Mouse (Mus musculus) kidney, adult 8-10 months (tissue): ENCODE results near the gene Dcaf4.

Source experiments
- DNase-seq, 2 experiments: peaks; one replicate each; pipeline ENCODE4 v3.0.0; 2022

Dcaf4 gene

DNA sequence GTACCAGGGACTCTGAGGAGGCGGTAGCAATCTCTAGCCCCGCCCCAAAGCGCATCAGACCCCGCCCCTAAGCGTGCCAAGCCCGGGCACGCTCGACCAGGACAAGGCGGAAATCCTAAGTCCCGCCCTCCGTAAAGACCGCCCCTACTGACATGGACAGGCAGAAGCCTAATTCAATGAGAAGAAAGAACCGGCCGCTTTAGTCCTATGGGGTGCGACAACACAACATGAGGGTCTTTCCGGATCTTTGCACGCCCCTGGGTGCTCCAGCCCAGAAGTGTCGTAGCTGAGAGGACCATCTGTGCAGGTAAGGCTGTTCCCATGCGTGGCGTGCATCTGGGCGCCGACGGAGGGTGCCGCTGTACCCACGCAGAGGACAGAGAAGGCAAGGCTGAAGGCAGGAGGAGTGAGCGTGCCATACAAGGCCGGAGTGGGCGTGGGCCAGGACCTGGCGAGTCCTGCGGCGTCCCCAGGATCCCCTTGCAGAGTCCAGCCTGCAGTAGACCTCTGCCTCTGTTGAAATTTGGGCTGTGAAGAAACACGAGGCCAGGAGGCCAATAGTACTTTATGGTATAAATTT, at the start of gene Dcaf4:
Dcaf4 (plus strand) TSS at position 156 of the 580 bp plus-strand sequence.
- peak; percentile 97 to 99 for DNase-seq

DNA sequence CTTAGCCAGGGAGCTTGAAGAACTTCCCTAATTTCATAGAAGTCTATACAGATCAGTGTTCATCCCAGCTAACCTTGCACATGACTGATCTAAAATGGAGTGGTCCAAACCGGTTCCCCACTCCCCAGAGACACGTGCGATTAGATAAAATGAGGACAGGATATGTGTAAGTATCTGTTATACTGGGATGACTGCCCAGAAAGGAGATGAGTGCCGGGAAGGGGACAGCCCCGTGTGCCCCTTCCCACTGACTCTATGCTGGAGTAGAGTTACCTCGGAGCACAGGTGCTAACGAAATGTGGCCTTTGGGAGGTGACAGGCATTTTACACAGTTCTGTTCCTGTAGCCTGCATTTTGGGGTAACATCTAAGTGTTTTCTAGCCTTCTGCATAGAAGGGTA, 48.5 kb upstream of the Dcaf4 start:
- no peak for DNase-seq

DNA sequence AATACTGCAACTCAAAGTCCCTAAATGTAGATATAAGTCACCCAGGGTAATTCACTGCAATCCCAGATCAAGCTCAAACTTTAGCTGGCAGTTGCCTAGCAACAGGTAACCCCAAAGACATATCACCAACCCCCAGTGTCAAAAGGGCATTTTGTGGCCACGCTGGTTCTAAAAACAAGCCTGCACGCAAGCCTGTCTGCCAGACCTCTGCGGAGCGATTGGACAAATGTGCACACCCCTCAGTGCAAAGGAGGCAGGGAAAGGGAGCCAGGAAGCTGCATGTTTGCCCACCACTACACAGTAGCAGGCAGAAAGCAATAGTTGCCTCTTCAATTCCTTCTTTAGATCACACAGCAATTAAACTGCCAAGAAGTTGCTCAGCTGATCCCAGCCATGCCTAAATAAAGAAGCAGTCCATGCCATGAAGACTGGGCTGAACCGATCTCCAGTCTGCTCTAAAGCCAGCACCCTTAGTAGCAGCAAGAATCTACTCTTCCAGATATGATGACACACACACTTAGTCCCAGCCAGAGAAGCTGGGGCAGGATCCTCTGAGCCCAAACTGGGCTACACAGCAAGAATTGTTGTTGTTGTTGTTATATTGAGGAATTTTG, 46.2 kb upstream of the Dcaf4 start:
- no peak for DNase-seq

DNA sequence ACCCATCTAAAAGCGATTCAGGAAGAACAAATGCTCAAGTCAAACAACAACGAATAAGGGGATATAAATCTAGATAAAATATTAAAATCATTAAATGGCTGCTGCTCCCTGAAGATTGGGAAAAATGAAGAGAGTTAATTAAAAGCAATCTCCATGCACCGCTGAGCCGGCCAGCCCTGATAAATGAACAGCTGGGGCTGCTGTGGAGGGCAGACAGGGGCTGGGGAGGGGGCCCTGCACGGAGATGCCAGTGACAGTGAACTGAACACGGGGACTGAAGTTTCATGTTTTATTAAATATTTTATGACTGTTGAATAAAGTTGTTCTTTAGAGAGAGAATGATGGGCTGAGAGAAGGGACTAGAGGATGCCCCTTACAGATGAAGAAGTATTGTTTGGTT, 44.8 kb upstream of the Dcaf4 start:
- DNase-seq = no peak

DNA sequence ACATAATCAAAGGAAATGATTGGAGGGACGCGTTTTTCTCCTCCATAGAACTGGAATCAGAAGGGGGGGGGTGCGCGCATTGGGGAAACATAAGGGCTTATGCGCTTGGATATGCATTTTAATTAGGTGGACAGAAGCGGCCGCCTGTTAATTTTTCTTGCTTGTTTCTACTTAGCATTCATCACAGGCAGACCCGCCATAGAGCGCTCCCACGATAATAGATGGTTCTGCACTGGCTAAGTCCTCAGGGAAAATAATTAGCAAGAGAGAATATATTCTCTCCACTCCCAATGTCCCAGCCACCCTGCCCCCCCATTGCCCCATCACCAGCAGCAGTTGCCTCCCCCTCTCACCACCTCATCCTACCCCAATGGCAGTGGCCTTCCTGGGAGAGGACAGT, 44.0 kb upstream of the Dcaf4 start:
- DNase-seq = no peak

DNA sequence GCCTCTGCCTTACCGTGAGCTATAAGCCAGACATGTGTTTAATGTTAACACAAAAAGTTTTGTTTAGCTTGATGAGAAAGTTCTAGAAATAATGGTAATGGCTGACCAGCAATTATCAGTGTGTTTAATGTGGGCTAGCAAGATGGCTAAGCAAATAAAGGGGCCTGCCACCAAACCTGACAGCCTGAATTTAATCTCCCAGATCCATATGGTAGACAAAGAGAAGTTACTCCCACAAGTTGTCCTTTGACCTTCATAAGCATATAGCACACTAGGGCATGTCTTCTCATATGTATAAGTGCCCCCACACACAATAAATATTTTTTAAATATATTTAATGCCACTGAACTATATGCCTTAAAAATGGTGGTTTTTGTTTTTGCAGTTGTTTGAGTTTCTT, 41.1 kb upstream of the Dcaf4 start:
- DNase-seq = no peak

DNA sequence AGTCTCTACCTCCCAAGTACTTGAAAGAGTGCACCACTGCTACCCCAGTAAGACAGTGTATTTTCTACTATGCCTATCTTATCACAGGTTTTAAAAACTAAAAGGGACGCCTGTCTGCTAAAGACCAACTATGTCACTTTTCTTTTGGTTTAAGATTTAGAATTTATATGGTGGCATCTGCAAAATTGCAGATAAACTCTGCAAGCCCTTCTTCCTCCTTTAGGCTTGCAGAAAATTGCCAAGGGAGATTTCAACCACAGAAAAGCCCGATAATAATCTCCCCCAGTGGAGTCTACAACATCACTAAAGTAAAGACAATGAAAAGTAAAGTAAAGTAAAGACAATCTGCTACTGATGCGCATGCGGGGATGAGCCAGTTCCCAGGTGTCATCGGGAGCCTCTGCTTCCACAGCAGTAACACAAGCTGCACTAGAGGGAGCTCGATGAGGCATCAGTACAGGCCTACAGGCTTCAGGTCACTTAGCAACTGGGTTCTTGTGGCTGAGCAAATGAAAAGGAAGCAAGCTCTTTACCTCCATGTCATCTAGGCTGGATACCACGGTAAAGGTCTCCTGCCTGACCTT, 40.4 kb upstream of the Dcaf4 start:
- no peak for DNase-seq

DNA sequence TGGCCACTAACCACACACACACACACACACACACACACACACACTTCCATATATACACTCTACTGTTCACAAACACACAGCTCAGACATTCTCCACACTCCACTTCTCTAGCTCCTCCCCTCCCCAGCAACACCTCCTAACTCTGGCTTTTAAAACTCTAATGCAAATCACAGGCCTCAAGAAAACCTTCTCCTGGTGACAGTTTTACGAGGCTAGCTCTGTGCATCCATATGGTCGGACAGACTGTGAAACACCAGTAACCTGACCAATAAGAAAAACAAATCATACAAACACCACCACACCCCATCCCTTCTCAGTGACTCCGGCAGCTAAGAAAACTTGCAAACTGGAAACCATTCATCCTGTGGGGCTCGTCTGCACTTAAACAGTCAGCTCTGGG, 38.8 kb upstream of the Dcaf4 start:
- no peak for DNase-seq

DNA sequence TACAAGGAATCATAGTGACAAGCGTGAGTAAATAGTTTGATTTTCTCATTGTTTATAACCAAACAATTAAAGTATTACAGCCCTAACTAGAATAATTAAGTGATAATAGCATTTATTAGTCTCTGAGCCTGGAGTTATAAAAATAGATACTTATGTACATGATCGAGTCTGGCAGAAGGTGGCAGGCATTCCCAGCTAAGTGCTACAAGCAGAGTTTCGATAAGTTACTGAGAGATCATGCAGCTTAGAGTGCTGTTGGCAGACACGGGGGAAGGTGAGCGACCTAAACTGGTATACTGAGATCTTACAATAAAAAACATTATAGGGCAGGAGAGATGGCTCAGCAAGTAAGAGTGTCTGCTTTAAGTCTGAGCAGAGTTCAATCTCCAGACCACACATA, 36.6 kb upstream of the Dcaf4 start:
- DNase-seq = no peak

DNA sequence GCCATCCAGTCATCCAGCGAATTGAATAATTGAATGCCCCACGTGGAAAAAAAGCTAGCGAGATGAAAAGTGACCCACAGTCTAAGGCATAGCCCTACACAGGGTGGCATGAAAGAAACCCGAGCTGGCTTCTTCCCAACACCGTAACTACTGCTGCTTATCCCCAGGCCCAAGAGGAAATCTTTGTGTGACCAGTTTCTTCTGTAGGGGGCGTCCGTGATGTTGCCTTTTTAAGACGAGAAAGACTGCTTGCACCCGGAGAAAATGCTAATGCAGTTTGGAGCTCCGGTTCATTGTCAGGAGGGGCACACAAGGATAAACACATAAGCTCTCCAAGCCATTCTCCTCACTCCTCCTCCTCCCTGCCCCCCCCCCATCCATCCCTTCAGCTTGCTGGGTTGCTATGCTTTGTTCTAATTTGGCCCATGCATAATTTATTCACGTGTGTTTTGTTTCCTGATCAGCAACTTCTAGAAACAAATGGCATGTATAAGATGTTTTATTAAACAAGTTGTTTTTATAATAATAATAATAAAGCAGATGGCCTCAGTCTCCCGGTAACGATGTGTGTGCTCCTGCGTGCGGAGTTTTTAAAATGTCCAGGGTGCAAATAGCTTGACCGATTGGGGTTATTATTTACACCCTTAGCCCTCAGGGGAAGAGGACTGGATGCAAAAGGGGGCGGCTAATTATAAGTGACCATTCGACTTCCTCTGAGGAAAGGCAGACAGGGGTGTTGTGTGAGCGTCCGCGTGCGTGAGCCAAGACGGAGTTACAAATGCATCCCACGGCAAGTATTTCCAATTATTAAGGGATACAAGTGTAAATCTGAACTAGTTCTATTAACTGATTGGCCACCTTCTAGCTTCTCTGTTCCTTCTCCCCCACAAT, 35.2 kb upstream of the Dcaf4 start:
- no peak for DNase-seq

DNA sequence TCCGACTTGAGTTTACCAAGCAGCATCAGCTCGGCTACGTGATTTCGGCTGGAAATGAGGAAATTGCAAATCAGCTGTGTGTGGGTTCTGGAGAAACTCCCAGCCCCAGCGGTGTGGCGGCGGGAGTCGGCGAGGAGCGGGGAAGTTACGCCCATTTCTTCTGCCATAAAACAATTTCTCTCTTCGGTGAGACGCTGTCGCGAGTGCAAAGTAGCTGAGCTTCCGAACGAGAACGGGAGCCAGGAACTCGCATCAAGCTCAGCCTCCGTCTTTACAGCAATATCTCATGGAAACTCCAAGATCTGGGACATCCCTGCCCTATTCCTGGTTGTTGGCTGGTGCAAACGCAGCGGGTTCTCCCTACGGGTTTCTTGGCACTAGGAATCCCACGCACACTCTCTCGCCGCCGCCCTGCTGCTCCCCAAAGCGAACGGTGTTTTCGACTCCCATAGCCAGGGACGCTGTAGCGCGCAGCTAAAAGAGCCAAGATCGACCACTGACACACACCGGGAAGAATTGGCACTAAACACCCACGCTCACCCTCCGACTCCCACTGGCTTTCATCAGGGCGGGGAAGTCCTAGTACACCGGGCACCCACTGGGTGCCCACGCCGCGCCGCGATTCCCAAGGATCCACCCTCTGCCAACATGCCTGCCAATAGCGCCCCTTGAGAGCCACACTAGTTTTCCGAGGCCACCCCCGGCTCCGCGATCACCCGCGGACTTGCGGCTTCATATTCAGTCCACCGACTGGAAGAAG, 34.2 kb upstream of the Dcaf4 start:
- no peak for DNase-seq

DNA sequence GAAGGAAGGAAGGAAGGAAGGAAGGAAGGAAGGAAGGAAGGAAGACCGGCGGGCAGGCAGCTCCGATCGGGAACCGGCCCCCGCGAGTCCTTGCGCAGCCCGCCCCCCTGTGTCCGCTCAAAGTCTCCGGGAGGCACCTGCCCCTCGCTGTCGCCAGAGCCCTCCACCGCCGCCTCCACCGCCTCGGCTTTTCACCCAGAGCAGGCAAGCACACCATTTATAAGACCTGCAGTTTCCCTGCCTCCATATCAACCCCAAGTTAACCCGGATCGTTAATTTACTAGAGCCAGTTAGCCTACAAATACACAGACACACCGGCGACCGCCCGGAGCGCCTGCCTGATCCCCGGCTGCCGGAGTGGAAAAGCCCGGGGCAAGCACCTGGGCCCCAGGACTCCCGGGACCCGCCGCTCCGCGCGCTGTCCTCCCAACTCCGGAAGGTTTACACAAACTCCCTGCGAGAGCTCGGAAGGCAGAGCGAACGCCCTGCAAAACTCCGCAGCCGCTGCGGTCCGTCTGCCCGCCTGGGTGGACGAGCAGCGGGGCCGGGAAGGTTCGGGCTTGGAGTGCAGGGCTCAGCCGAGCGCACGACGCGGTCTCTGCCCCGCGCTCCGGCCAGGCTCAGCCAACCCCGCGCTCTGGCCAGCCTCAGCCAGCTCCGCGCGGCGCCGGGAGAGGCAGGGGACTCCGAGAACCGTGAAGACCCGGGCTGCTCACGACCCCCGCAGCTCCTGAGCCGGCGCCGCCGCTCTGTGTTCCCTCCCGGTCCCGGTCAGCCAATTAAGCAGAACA, 33.4 kb upstream of the Dcaf4 start:
- DNase-seq = peak; percentile 26 to 44

DNA sequence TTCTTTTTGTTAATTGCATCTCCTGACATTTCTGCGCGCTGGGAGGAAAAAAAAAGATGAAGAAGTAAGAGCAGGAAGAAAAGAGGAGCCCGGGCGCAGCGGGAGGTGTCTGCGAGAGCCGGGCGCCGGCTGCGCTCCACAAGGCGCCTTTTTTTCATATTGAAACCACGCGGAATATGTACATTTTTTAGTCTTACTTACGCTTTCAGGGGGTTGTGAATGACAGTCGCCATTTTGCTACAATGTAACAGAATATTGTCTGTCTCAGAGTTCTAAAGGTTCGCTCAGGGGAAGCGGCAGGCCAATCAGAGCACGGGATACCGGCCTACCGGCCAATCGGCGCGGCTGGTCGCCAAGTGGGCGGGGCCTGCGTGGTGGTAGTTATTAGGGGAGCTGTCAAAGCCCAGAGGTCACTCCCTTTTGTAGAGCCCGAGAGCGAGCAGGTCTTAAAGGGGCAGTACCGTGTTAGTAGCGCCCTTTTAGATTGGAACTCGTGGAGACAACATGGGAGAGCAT, 32.7 kb upstream of the Dcaf4 start, which contains the start of gene Dpf3:
Dpf3 (minus strand) TSS at position 241 of the 516 bp plus-strand sequence.
- DNase-seq = peak; percentile 99 to 100

DNA sequence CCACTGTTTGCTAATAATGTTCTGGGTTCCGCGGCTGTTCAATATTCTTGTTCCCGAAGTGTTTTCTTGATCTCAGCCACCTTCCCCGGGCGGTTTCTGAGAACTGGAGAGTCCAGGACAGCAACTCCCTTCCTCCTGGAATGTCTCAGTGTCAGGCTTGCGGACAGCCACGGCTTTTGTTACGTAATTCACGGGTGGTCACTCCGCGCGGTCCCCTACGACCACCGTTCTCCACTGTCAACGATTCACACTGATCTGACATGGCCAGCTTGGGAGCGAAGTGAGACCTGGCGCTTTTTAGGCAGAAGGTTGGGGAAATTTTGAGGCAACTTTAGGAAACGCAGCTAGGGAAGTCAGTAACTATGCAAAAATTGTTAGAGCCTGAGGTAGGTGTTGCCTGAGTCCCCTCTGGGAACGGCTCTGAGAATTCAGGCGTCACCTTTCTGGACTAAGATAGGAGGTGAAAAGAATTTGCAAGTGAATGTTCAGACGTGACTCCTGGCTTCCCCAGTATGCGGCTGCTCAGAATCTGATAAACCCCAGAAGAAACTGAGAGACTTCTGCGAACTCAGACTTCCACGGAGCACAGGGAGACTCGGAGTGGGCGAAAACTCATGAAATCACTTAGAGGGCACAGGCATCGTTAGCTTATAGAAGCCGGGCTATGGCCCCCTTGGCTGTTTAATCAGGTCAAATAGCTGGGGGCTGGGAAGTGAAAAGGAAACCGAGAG, 31.9 kb upstream of the Dcaf4 start:
- DNase-seq = peak; percentile 18 to 45

DNA sequence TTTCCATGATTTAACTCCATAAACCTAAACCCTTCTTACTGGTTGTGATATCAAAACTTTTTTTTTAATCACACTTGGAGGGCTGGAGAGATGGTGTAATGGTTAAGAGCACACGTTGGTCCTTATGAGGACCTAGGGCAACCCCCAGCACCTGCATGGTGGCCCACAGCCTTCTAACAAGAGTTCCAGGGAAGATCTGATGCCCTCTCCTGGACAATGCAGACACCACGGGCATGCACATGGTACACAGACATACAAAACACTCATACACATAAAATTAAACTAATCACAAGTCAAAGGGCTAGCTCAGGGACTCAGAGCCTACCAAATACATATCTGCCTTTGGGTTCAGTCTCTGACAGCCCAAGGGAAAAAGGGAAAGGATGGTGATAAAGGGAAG, 30.5 kb upstream of the Dcaf4 start:
- no peak for DNase-seq

DNA sequence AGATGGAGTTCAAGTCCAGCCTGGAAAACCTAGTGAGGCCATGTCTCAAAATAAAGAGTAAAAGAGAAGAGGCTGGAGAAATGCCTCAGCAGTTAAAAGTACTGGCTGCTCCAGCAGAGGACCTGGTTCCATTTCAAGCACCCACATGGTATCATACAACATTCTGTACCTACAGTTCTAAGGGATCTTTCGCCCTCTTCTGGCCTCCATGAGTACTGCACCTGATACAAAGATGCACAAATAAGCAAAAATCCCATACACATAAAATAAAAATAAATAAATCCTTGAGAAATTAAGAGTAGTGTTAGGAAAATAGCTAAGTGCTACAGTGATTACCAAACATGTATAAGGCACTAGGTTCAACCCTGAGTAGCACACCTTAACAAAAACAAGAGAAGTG, 28.7 kb upstream of the Dcaf4 start:
- DNase-seq = peak in 1 of 2 experiments; percentile 34

DNA sequence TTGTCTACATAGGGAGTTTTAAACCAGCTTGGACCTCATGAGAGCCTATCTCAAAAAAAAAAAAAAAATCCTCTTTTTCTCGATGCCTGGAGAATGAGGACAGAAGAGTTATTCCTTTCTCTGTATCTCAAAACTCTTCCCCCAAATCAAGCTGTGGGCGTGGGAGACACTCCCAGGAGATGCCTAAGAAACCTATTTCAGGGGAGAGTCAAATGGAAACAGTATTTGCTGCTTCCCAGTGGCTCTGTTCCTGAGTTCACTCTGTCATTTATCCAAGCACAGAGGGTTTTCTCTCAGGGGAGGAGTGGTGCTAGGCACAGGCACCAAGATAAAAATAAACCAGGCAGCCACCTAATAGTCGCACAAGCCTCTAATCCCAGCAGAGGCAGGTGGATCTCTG, 27.5 kb upstream of the Dcaf4 start:
- no peak for DNase-seq

DNA sequence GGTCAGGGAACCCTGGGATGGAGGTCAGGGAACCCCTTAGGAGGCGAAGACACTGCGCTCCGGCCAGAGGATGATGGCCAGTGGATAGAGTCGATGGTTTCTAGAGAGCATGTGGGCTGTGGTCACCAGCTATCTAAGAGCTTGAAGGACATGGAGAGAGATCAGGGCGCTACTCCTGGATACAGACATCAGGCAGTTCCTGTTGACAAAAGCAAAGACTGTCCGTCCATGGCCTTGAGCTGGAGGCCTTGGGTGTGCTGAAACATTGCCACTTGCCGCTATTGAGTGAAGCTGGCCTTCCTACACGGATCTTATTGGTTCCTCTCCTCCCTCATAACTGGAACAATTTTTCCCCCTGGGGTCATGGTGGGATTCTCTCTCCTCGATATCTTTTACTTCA, 26.1 kb upstream of the Dcaf4 start:
- no peak for DNase-seq

DNA sequence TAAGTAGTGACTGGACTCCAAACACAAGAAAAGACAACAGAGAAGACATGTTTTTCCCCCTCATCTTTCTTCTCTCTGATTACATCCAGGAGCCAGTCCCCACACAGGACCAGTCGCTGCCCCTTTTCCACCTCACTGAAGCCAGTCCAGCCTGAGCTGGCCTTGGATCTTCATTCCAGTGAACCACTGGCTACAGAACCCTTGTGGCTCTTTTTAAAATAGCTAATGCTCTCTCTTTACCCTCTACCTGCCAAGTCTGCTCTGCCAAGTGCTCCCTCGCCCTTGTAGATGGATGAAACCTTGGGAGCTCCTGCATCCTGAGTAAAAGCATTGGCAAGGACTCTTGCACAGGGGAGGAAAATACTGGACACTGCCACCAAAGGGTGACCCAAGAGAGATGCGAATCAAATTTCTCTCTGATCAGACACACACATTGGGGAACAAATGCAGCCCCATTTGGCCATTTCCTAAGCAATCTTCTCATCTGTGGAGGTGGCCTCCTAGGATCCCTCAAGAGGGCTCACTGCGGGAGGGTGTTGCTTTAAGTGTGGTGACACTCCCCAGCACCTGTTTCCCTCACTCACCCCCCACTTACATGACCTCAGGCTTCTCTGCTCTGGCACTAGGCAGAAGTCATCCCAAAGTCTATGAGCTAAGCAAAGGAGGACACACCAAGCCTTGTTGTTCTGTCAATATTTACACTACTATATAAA, 24.9 kb upstream of the Dcaf4 start:
- DNase-seq = no peak

DNA sequence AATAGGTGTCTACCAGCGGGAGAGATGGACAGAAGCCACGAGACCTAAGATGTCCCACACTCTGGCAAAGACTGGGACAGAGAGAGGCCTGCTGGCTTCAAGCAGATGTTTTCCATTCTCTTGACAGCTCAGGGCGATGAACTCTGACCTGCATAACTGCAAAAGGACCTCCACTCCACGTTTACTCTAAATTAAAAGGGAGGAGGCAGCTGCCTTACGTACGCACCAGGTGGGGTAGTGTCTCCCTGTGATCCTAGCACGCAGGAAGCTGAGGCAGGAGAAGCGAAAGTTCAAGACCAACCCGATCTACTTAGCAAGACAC, 24.3 kb upstream of the Dcaf4 start:
- DNase-seq = no peak

DNA sequence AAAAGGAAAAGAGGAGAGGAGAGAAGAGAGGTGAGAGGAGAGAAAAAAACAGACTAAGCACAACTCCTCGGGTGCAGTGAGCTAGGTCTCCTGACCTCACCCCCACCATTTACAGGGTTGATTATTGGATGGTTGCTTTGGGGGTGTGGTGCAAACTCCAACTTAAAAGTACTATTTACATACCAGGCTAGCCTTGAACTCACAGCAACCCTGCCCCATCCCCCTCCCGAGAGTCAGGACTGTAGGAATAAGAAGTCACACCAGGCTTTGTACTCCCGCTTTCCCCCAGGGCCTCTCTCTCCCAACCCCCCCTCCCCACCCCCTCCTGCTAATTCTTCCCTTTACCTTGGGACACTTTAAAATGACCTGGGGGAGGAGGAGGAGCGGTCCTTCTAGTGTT, 23.9 kb upstream of the Dcaf4 start:
- no peak for DNase-seq
